Mouse (Mus musculus) CD8-positive naive resting alpha-beta T cell, adult 2 months (primary cell): ENCODE measurements at regions not wholly inside any gene's neighbourhood (a gene's known extent, or its start where the extent isn't known, plus 50 kb on each side); places are given as distances from the start of the nearest gene placed in this dataset.
A peak's percentile ranks its signal among the peaks of the same experiment; 100 is the strongest.

Experiments
- DNase-seq, 2 experiments: peaks; one replicate each; pipeline ENCODE4 v3.0.0; 2022; ENCODE audit warnings: low read depth in 2 of 2, low spot score in 2 of 2

- DNase-seq, result peak; percentile 15 to 17
These were observed 127.1 kb upstream of the Sp4 start for GRCm38 (mm10) chr12:118428384-118428783.

- no peak for DNase-seq
These were observed 114.7 kb upstream of the Sp4 start for GRCm38 (mm10) chr12:118415956-118416355.

- DNase-seq, result no peak
These were observed 110.7 kb upstream of the Sp4 start for GRCm38 (mm10) chr12:118411767-118412430.

GRCm38 (mm10) chr12:118410917-118411316 is 109.7 kb upstream of the Sp4 start:
- DNase-seq, result no peak

- no peak for DNase-seq
These were observed 103.9 kb upstream of the Sp4 start for GRCm38 (mm10) chr12:118405135-118405534.

GRCm38 (mm10) chr12:118404171-118404570 is 102.9 kb upstream of the Sp4 start:
- no peak for DNase-seq

- DNase-seq, result no peak
These were observed 102.4 kb upstream of the Sp4 start for GRCm38 (mm10) chr12:118403519-118404087.

GRCm38 (mm10) chr12:118401377-118401776 is 100.1 kb upstream of the Sp4 start:
- DNase-seq, result no peak

- no peak for DNase-seq
These were observed 90.4 kb upstream of the Sp4 start for GRCm38 (mm10) chr12:118391654-118392053.

GRCm38 (mm10) chr12:118381013-118381412 is 79.8 kb upstream of the Sp4 start:
- no peak for DNase-seq

- DNase-seq, result no peak
These were observed 76.7 kb upstream of the Sp4 start for GRCm38 (mm10) chr12:118377898-118378297.

- DNase-seq, result peak; percentile 66 to 71
These were observed 75.6 kb upstream of the Sp4 start for GRCm38 (mm10) chr12:118376521-118377493.

- no peak for DNase-seq
These were observed 72.0 kb upstream of the Sp4 start for GRCm38 (mm10) chr12:118373250-118373649.

- no peak for DNase-seq
These were observed 70.7 kb upstream of the Sp4 start for GRCm38 (mm10) chr12:118371905-118372304.

- no peak for DNase-seq
These were observed 66.3 kb upstream of the Sp4 start for GRCm38 (mm10) chr12:118367307-118368076.

- DNase-seq, result no peak
These were observed 51.6 kb upstream of the Sp4 start for GRCm38 (mm10) chr12:118352866-118353265.

- DNase-seq, result no peak
These were observed 50.2 kb upstream of the Sp4 start for GRCm38 (mm10) chr12:118351421-118351820.
